Mouse (Mus musculus) lung, postnatal 4 days (tissue): Measurements from ENCODE around the gene Olfr568.

Experiments used
- DNase-seq, 2 experiments: peaks; one replicate each; pipeline ENCODE4 v3.0.0; 2021

Gene Olfr568

GRCm38 (mm10) chr7:102876822-102877221, at the start of gene Olfr568:
TSS of gene Olfr568 (plus strand) at chr7:102877122.
- no peak for DNase-seq

DNA sequence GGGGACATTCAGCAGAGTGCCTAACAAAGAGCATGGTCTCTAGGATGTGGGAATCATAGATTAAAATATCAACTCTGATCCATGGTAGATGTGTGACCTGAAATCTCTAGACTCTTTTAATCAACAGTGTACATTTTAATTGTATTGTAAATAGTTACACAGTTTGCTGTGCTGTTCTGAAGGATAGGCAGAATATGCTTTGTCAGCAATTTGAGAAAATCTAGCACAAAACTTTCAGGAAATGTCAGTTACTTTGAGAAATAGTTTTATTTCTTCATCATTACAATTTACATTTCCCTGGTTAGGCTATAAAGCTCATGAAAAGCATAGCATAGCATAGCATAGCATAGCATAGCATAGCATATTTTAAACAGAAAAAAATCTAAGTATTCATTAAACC, 21.1 kb upstream of the Olfr568 start:
- DNase-seq, result no peak

- DNase-seq, result no peak
These were observed 18.3 kb upstream of the Olfr568 start, which contains the start of gene Olfr566 for GRCm38 (mm10) chr7:102858665-102859064. TSS of gene Olfr566 (minus strand) at chr7:102858765.

- DNase-seq, result no peak
These were observed 13.9 kb downstream of the Olfr568 start, which contains the start of gene Olfr569 for GRCm38 (mm10) chr7:102890782-102891181. TSS of gene Olfr569 (minus strand) at chr7:102890882.

GRCm38 (mm10) chr7:102915261-102915660, 38.3 kb downstream of the Olfr568 start:
- no peak for DNase-seq

- DNase-seq, result no peak
These were observed 39.5 kb downstream of the Olfr568 start for GRCm38 (mm10) chr7:102916405-102916804.

GRCm38 (mm10) chr7:102917032-102917875, 40.3 kb downstream of the Olfr568 start, which contains the start of gene Olfr571:
TSS of gene Olfr571 (minus strand) at chr7:102917536.
- DNase-seq, result no peak

- no peak for DNase-seq
These were observed 42.7 kb downstream of the Olfr568 start for GRCm38 (mm10) chr7:102919632-102920031.

DNA sequence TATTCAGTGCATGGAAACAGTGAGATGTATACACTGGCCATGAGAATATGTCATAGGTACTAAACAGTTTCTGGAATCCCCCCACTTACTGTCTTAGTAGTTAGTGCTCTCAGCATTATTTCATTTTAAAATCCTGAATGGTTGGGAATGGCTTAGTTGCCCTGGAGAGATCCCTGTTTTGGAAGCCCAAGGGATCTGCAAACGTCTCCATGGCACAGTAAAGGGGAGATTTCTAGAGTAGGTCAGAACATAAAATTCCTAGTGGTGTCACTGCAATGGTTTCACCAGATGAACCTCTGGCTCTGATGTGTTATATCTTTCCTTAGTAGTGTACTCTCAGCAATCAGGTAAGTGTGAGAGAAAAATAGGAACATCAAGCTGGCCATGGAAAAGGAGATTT, 47.2 kb downstream of the Olfr568 start, which contains the start of gene Olfr572:
TSS of gene Olfr572 (plus strand) at position 301 of the 400 bp plus-strand sequence.
- DNase-seq, result no peak

GRCm38 (mm10) chr7:102927105-102927504, 50.2 kb downstream of the Olfr568 start:
- no peak for DNase-seq
